Mouse (Mus musculus) liver, adult 2 months (tissue): ENCODE results near the gene Bpifa5. TPM values are rescaled to one million over a fixed set of nuclear protein-coding genes. Genes with fewer than 3 reads are reported as not detected.

Experiments
- DNase-seq: peaks from one replicate; pipeline ENCODE4 v3.0.0-alpha.2; 2011; ENCODE audit warnings: low read depth, low spot score; ENCODE audit errors: extremely low read depth
- H3K27ac ChIP-seq: fragments of 200-500 bp; replicated peaks from 2 replicates; pipeline ENCODE4 v1.5.1; 2012; ENCODE audit warnings: low read depth, mild to moderate bottlenecking, control low read depth, inconsistent platforms, low read length; ENCODE audit not compliant: insufficient read depth
- H3K27me3 ChIP-seq: fragments of 200-500 bp; 2 replicates; pipeline ENCODE4 v1.6.1; 2012; ENCODE audit warnings: mild to moderate bottlenecking, moderate library complexity, low read length, inconsistent platforms; ENCODE audit not compliant: control insufficient read depth, insufficient read depth
- H3K36me3 ChIP-seq: fragments of 200-500 bp; 2 replicates; pipeline ENCODE4 v1.6.1; 2012; ENCODE audit warnings: low read length, inconsistent platforms; ENCODE audit not compliant: control insufficient read depth, insufficient read depth
- H3K4me1 ChIP-seq: fragments of 200-500 bp; 2 replicates; pipeline ENCODE4 v1.6.1; 2011; ENCODE audit warnings: low read length; ENCODE audit not compliant: control insufficient read depth, insufficient read depth
- H3K4me3 ChIP-seq: fragments of 200-500 bp; 2 replicates; pipeline ENCODE4 v1.5.1; 2011; ENCODE audit warnings: low read depth, mild to moderate bottlenecking, control low read depth, low read length, moderate library complexity; ENCODE audit not compliant: insufficient read depth
- H3K79me2 ChIP-seq: fragments of 200-500 bp; 2 replicates; pipeline ENCODE4 v1.6.1; 2012; ENCODE audit warnings: inconsistent platforms, mild to moderate bottlenecking, low read length, moderate library complexity; ENCODE audit not compliant: control insufficient read depth, insufficient read depth
- H3K9ac ChIP-seq: fragments of 200-500 bp; 2 replicates; pipeline ENCODE4 v1.6.1; 2012; ENCODE audit warnings: low read depth, mild to moderate bottlenecking, control low read depth, inconsistent platforms, low read length
- CTCF ChIP-seq: fragments of 200-500 bp; IDR thresholded peaks from 2 replicates; pipeline ENCODE4 v1.5.1; 2011; ENCODE audit warnings: low read depth, low read length, control low read depth
- POLR2A ChIP-seq: fragments of 200-500 bp; IDR thresholded peaks from 2 replicates; pipeline ENCODE4 v1.6.1; 2011; ENCODE audit warnings: low read length, control low read depth; ENCODE audit not compliant: insufficient read depth; ENCODE audit errors: extremely low read depth
- WGBS: fragments of 180-500 bp; shearing (Covaris S2); methylation state at CpG from one replicate; pipeline ENCODE4 v1.1.7; 2018; 5-methylcytosine and 5-hydroxymethylcytosine counted together
- polyA plus RNA-seq: library from polyadenylated mRNA; depleted of rRNA; stranded (reverse); fragments of >200 nt; gene quantifications from 2 replicates; pipeline ENCODE4 v1.2.3, GENCODE M21; 2012; rRNA removed
- total RNA-seq: library from RNA; depleted of rRNA; stranded (reverse); fragments of >200 nt; gene quantifications from 2 replicates; pipeline ENCODE4 v1.2.3, GENCODE M21; 2014; rRNA removed

Bpifa5 gene
- not detected in 2 replicates for total RNA-seq
- not detected in 2 replicates for polyA plus RNA-seq

DNA sequence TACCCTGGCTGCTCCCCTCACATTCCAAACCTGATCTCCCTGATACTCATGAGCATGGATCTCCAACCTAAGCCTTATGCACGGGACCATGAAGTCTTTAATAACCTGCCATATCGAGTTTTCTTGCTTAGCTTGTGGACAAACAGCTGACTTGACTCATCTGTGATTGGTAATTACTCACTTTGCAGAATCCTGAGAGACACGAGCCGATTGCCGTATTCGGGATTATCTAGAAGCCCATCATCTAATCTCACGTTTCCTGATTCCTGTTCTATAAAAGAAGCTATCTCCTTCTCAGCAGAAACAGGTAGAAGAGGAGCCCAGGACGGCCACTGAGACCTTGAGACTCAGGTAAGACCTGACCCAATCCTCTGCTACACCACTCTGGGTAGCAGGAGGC is at the start of gene Bpifa5:
TSS of gene Bpifa5 (plus strand) at position 301 of the 400 bp plus-strand sequence.
- no peak within 1 kb of the TSS for H3K4me3 ChIP-seq
- no peaks in the 10 kb centered on the region for H3K4me1 ChIP-seq
- WGBS: 87% methylated on average over 8 of the region's 8 CpGs
- TF ChIP-seq CTCF (no peak), POLR2A (no peak)
- no peak within 1 kb of the TSS for H3K27ac ChIP-seq
- DNase-seq: no peak
- H3K9ac ChIP-seq: no peak within 1 kb of the TSS
- no peaks in the 10 kb centered on the region for H3K79me2 ChIP-seq
- H3K27me3 ChIP-seq: no peaks in the 10 kb centered on the region
- H3K36me3 ChIP-seq: no peaks in the 10 kb centered on the region

- no peak for DNase-seq
- Histone ChIP-seq H3K4me3 (no peak overlapping the region), H3K36me3 (no peaks in the 10 kb centered on the region), H3K27ac (no peak overlapping the region), H3K9ac (no peak overlapping the region), H3K27me3 (no peaks in the 10 kb centered on the region), H3K79me2 (no peaks in the 10 kb centered on the region), H3K4me1 (no peaks in the 10 kb centered on the region)
- 79% methylated on average over 3 of the region's 3 CpGs for WGBS
- no peak for TF ChIP-seq CTCF
- TF ChIP-seq POLR2A: no peak
Measured at GRCm38 (mm10) chr2:154117381-154117780, 45.0 kb upstream of the Bpifa5 start.

- WGBS: 55% methylated on average over 2 of the region's 2 CpGs
- H3K79me2 ChIP-seq: no peaks in the 10 kb centered on the region
- H3K27me3 ChIP-seq: no peaks in the 10 kb centered on the region; the same call in 1 of the 2 replicates
- H3K9ac ChIP-seq: no peak within 1 kb of the TSS
- H3K27ac ChIP-seq: no peak within 1 kb of the TSS
- TF ChIP-seq POLR2A (no peak), CTCF (no peak)
- no peak within 1 kb of the TSS for H3K4me3 ChIP-seq
- no peaks in the 10 kb centered on the region for H3K36me3 ChIP-seq
- no peaks in the 10 kb centered on the region for H3K4me1 ChIP-seq
- no peak for DNase-seq
Measured at GRCm38 (mm10) chr2:154130120-154130519, 32.3 kb upstream of the Bpifa5 start, which contains the start of gene Bpifa3. Gene Bpifa3, plus strand, starts transcription at chr2:154130336.

- H3K4me1 ChIP-seq: no peaks in the 10 kb centered on the region
- 81% methylated on average over 4 of the region's 4 CpGs for WGBS
- no peak within 1 kb of the TSS for H3K4me3 ChIP-seq
- H3K27me3 ChIP-seq: no peaks in the 10 kb centered on the region
- H3K9ac ChIP-seq: no peak within 1 kb of the TSS
- no peak within 1 kb of the TSS for H3K27ac ChIP-seq
- no peak for DNase-seq
- no peak for TF ChIP-seq POLR2A
- no peak for TF ChIP-seq CTCF
- H3K79me2 ChIP-seq: no peaks in the 10 kb centered on the region
- H3K36me3 ChIP-seq: no peaks in the 10 kb centered on the region
Measured at GRCm38 (mm10) chr2:154142580-154142979, 19.8 kb upstream of the Bpifa5 start, which contains the start of gene Bpifa1. Gene Bpifa1, plus strand, starts transcription at chr2:154142880.

DNA sequence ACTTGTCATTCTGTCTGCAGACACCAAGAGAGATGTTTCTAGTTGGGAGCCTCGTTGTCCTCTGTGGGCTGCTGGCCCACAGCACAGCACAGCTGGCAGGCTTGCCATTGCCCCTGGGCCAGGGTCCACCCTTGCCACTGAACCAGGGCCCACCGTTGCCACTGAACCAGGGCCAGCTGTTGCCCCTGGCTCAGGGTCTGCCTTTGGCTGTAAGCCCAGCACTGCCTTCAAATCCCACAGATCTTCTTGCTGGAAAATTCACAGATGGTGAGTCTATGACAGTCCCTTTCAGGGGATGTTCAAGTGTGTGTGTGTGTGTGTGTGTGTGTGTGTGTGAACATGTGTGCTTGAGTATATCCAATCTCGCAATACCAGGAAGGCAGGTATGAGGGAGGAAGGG is 18.7 kb upstream of the Bpifa5 start:
- Histone ChIP-seq H3K79me2 (no peaks in the 10 kb centered on the region), H3K27ac (no peak overlapping the region), H3K9ac (no peak overlapping the region), H3K27me3 (no peaks in the 10 kb centered on the region), H3K4me1 (no peaks in the 10 kb centered on the region), H3K4me3 (no peak overlapping the region), H3K36me3 (no peaks in the 10 kb centered on the region)
- WGBS: 83% methylated on average over 3 of the region's 3 CpGs
- no peak for TF ChIP-seq POLR2A
- no peak for TF ChIP-seq CTCF
- no peak for DNase-seq

GRCm38 (mm10) chr2:154147496-154147895 is 14.9 kb upstream of the Bpifa5 start:
- no peaks in the 10 kb centered on the region for H3K79me2 ChIP-seq
- WGBS: 73% methylated on average over 4 of the region's 4 CpGs
- H3K27ac ChIP-seq: no peak overlapping the region
- no peak for DNase-seq
- H3K27me3 ChIP-seq: no peaks in the 10 kb centered on the region
- no peak overlapping the region for H3K9ac ChIP-seq
- no peaks in the 10 kb centered on the region for H3K4me1 ChIP-seq
- TF ChIP-seq CTCF: no peak
- no peak for TF ChIP-seq POLR2A
- no peaks in the 10 kb centered on the region for H3K36me3 ChIP-seq
- no peak overlapping the region for H3K4me3 ChIP-seq
